Mouse (Mus musculus) heart, embryonic 13.5 days (tissue): ENCODE measurements around the gene Strbp. TPM values are rescaled to one million over a fixed set of nuclear protein-coding genes. Genes with fewer than 3 reads are reported as not detected.

Experiments
- ATAC-seq: fragments of 200-750 bp; cut with Nextera tagmentation; 2 replicates; pipeline ENCODE4 v1.8.0; 2017; ENCODE audit warnings: moderate TSS enrichment; ENCODE audit not compliant: insufficient number of reproducible peaks, low FRiP score, low TSS enrichment; ENCODE audit errors: extremely low read depth
- H3K27ac ChIP-seq: fragments of 300-500 bp; sonication (generic); replicated peaks from 2 replicates; pipeline ENCODE4 v1.5.1; 2015; ENCODE audit warnings: moderate library complexity, mild to moderate bottlenecking, inconsistent platforms
- H3K27me3 ChIP-seq: fragments of 300-500 bp; sonication (generic); replicated peaks from 2 replicates; pipeline ENCODE4 v1.6.1; 2015; ENCODE audit warnings: mild to moderate bottlenecking, inconsistent platforms
- H3K36me3 ChIP-seq: fragments of 300-500 bp; sonication (generic); 2 replicates; pipeline ENCODE4 v1.6.1; 2015; ENCODE audit warnings: mild to moderate bottlenecking, inconsistent platforms
- H3K4me1 ChIP-seq: fragments of 300-500 bp; sonication (generic); 2 replicates; pipeline ENCODE4 v1.6.1; 2015; ENCODE audit warnings: inconsistent platforms
- H3K4me2 ChIP-seq: fragments of 300-500 bp; sonication (generic); 2 replicates; pipeline ENCODE4 v1.6.1; 2015; ENCODE audit warnings: inconsistent platforms, mild to moderate bottlenecking, moderate library complexity
- H3K4me3 ChIP-seq: fragments of 300-500 bp; sonication (generic); 2 replicates; pipeline ENCODE4 v1.5.1; 2015; ENCODE audit warnings: moderate library complexity, mild to moderate bottlenecking, inconsistent platforms
- H3K9ac ChIP-seq: fragments of 300-500 bp; sonication (generic); 2 replicates; pipeline ENCODE4 v1.6.1; 2015; ENCODE audit warnings: inconsistent platforms, mild to moderate bottlenecking, moderate library complexity
- H3K9me3 ChIP-seq: fragments of 300-500 bp; sonication (generic); 2 replicates; pipeline ENCODE4 v1.6.1; 2016; ENCODE audit warnings: inconsistent platforms
- WGBS: fragments of 180-500 bp; shearing (Covaris S2); methylation state at CpG from one replicate; pipeline ENCODE4 v1.1.7; 2015; ENCODE audit warnings: mixed read lengths; 5-methylcytosine and 5-hydroxymethylcytosine counted together
- polyA plus RNA-seq: library from polyadenylated mRNA; unstranded; fragments of >200 nt; fragmentation: Nextera tagmentation; extraction: Ambion mirVana; gene quantifications from 2 replicates; pipeline ENCODE4 v1.2.1, GENCODE M21; 2015

Strbp gene
- polyA plus RNA-seq, 1 experiment from 2014 or later = 20.4 TPM

- no peaks in the 10 kb centered on the region for H3K36me3 ChIP-seq
- H3K9me3 ChIP-seq = no peaks in the 10 kb centered on the region
- H3K4me3 ChIP-seq = no peak overlapping the region
- H3K27ac ChIP-seq = no peak overlapping the region
- ATAC-seq = no peak
- no peak overlapping the region for H3K4me2 ChIP-seq
- peaks cover 15% of the 10 kb centered on the region for H3K4me1 ChIP-seq
- H3K27me3 ChIP-seq = no peaks in the 10 kb centered on the region
- WGBS = 80% methylated on average over 5 of the region's 5 CpGs
- H3K9ac ChIP-seq = no peak overlapping the region
These were observed 27.7 kb upstream of the Strbp start for GRCm38 (mm10) chr2:37731241-37731801.

- no peaks in the 10 kb centered on the region for H3K4me1 ChIP-seq
These were observed 20.6 kb upstream of the Strbp start for GRCm38 (mm10) chr2:37724231-37724630.

GRCm38 (mm10) chr2:37723501-37724090 is 19.9 kb upstream of the Strbp start:
- 59% methylated on average over 11 of the region's 11 CpGs for WGBS
- H3K27me3 ChIP-seq = no peaks in the 10 kb centered on the region
- ATAC-seq = no peak

More at GRCm38 (mm10) chr2:37724231-37724630, 20.6 kb upstream of the Strbp start:
- Histone ChIP-seq H3K4me3 (no peak overlapping the region), H3K36me3 (no peaks in the 10 kb centered on the region), H3K27ac (no peak overlapping the region), H3K27me3 (no peaks in the 10 kb centered on the region), H3K4me2 (no peak overlapping the region), H3K9me3 (no peaks in the 10 kb centered on the region), H3K9ac (no peak overlapping the region)
- no peak for ATAC-seq
- 69% methylated on average over 4 of the region's 4 CpGs for WGBS

GRCm38 (mm10) chr2:37722674-37723465 is 19.2 kb upstream of the Strbp start:
- Histone ChIP-seq H3K4me2 (no peak overlapping the region), H3K4me1 (no peaks in the 10 kb centered on the region), H3K4me3 (no peak overlapping the region), H3K9me3 (no peaks in the 10 kb centered on the region), H3K27ac (no peak overlapping the region), H3K9ac (no peak overlapping the region), H3K27me3 (no peaks in the 10 kb centered on the region), H3K36me3 (no peaks in the 10 kb centered on the region)
- 78% methylated on average over 14 of the region's 14 CpGs for WGBS
- ATAC-seq = no peak

More at GRCm38 (mm10) chr2:37723501-37724090, 19.9 kb upstream of the Strbp start:
- Histone ChIP-seq H3K9me3 (no peaks in the 10 kb centered on the region), H3K27ac (no peak overlapping the region), H3K36me3 (no peaks in the 10 kb centered on the region), H3K4me1 (no peaks in the 10 kb centered on the region), H3K9ac (no peak overlapping the region), H3K4me2 (no peak overlapping the region), H3K4me3 (no peak overlapping the region)

GRCm38 (mm10) chr2:37716266-37716665 is 12.6 kb upstream of the Strbp start:
- no peak overlapping the region for H3K4me3 ChIP-seq
- H3K27ac ChIP-seq = no peak overlapping the region
- no peak overlapping the region for H3K4me2 ChIP-seq
- no peaks in the 10 kb centered on the region for H3K27me3 ChIP-seq
- H3K9me3 ChIP-seq = no peaks in the 10 kb centered on the region
- no peak overlapping the region for H3K9ac ChIP-seq
- 73% methylated on average over 6 of the region's 6 CpGs for WGBS
- H3K36me3 ChIP-seq = no peaks in the 10 kb centered on the region
- ATAC-seq = no peak
- H3K4me1 ChIP-seq = peaks cover 5% of the 10 kb centered on the region; the same call in 1 of the 2 replicates

- Histone ChIP-seq H3K4me3 (no peak overlapping the region), H3K27ac (no peak overlapping the region), H3K4me1 (peaks cover 5% of the 10 kb centered on the region; the same call in 1 of the 2 replicates), H3K36me3 (no peaks in the 10 kb centered on the region), H3K27me3 (no peaks in the 10 kb centered on the region), H3K9me3 (no peaks in the 10 kb centered on the region), H3K9ac (no peak overlapping the region), H3K4me2 (no peak overlapping the region)
- 63% methylated on average over 3 of the region's 3 CpGs for whole genome bisulfite sequencing
- ATAC-seq = no peak
These were observed 11.7 kb upstream of the Strbp start for GRCm38 (mm10) chr2:37715364-37715763.

GRCm38 (mm10) chr2:37713100-37713499 is 9.4 kb upstream of the Strbp start:
- no peak overlapping the region for H3K27ac ChIP-seq
- H3K4me3 ChIP-seq = no peak overlapping the region
- WGBS = 53% methylated on average over 3 of the region's 3 CpGs
- H3K36me3 ChIP-seq = no peaks in the 10 kb centered on the region
- H3K4me1 ChIP-seq = peaks cover 5% of the 10 kb centered on the region; the same call in 1 of the 2 replicates
- no peaks in the 10 kb centered on the region for H3K9me3 ChIP-seq
- H3K4me2 ChIP-seq = no peak overlapping the region
- no peaks in the 10 kb centered on the region for H3K27me3 ChIP-seq
- ATAC-seq = no peak
- no peak overlapping the region for H3K9ac ChIP-seq

- H3K4me1 ChIP-seq = peaks cover 11% of the 10 kb centered on the region
- WGBS = 82% methylated on average over 3 of the region's 3 CpGs
- no peak for ATAC-seq
- no peak overlapping the region for H3K27ac ChIP-seq
- no peaks in the 10 kb centered on the region for H3K36me3 ChIP-seq
- H3K4me3 ChIP-seq = no peak overlapping the region
- no peak overlapping the region for H3K4me2 ChIP-seq
- no peaks in the 10 kb centered on the region for H3K9me3 ChIP-seq
- H3K27me3 ChIP-seq = no peaks in the 10 kb centered on the region
- no peak overlapping the region for H3K9ac ChIP-seq
These were observed 5.2 kb upstream of the Strbp start for GRCm38 (mm10) chr2:37708835-37709234.

GRCm38 (mm10) chr2:37704141-37704760 is 592 bp upstream of the Strbp start:
- no peak for ATAC-seq
- 21% methylated on average over 4 of the region's 4 CpGs for WGBS

GRCm38 (mm10) chr2:37702301-37703172 is 1.1 kb downstream of the Strbp start:
- WGBS = under 1% methylated on average over 58 of the region's 70 CpGs
- Histone ChIP-seq H3K4me2 (peak overlapping the region; percentile 90), H3K4me1 (peaks cover 20% of the 10 kb centered on the region), H3K9ac (peak overlapping the region; percentile 90), H3K27ac (peak overlapping the region; percentile 92), H3K36me3 (0 out of 2 replicates have a peak, but pooled peaks cover 3% of the 10 kb centered on the region), H3K4me3 (peak overlapping the region; percentile 81), H3K9me3 (no peaks in the 10 kb centered on the region), H3K27me3 (no peaks in the 10 kb centered on the region)
- ATAC-seq = peak; percentile 51

More at GRCm38 (mm10) chr2:37704141-37704760, 592 bp upstream of the Strbp start:
- Histone ChIP-seq H3K4me1 (peaks cover 20% of the 10 kb centered on the region), H3K4me3 (peak overlapping the region; percentile 81), H3K9me3 (no peaks in the 10 kb centered on the region), H3K4me2 (peak overlapping the region; percentile 90), H3K27me3 (no peaks in the 10 kb centered on the region), H3K36me3 (no peaks in the 10 kb centered on the region), H3K9ac (peak overlapping the region; percentile 90), H3K27ac (peak overlapping the region; percentile 92)
